In the genomic region with DNA sequence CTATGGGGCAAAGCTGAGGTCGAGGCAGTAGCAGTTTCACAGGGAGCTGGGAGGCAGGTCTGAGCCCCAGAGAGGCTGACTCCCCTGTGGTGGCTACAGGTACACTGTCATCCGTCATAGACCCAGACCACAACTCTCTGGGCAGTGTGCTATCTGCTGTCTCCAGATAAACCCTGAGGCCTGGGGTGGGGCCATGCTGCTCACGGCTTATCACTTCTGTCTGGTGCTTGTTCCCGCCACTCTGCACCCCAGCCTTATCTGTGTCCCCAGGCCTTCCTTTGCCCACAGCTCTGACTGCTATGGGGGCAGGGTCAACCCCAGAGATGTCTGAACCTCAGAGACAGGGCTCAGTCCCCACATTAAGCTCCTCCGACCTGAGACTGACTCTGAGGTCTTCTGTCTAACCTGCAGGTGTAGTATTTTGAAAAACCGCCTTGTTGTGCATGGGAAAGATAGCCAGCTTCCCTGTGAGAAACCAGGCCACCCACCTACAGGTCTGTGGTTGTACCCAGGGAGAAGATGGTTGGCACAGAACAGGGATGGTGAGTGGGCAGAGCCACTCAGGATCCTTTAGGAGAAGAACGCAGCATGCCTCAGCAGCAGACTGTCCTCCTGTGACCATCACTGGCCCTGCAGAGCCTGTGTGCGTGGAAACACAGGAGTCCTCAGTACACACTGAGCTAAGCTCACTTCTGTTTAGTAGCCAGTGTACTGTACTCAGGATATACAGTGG, we compare ENCODE assay signal across 9 mouse cellular contexts.
DNase-seq lines count a peak whose midpoint lies in the region; ATAC-seq and TF ChIP-seq lines count a peak whose summit lies in the region.
"Had no signal": no experiment of that assay in that cellular context is flagged by ENCODE, and none has a peak within 500 bp of the region (broad histone marks: within the 10 kb centered on the region; RNA-seq: fewer than 3 reads in every experiment).

No protein-coding gene starts in this region.

- no peak for TF ChIP-seq CTCF in forebrain, postnatal 0 days (IDR thresholded peaks at IDR 0.05; ENCODE audit: low read depth)

- H3K36me3 ChIP-seq in forebrain, embryonic 13.5 days (ENCODE audit: poor library complexity, severe bottlenecking) = no peaks in the 10 kb centered on the region
- no peaks in the 10 kb centered on the region for H3K36me3 ChIP-seq in forebrain, postnatal 0 days (ENCODE audit: insufficient read depth)

- no peak overlapping the region for H3K4me2 ChIP-seq in forebrain, embryonic 13.5 days
- no peak overlapping the region for H3K4me2 ChIP-seq in forebrain, postnatal 0 days (ENCODE audit: low read depth)

- DNase-seq in forebrain, postnatal 0 days = no peak
- peak; percentile 38 to 57 for DNase-seq in left cerebral cortex, postnatal 36 days (ENCODE audit: low spot score in 2 of 2)
- no peak for DNase-seq in left cerebral cortex, postnatal 4 days
- peak; percentile 76 to 87 for DNase-seq in spleen, postnatal 10 days (ENCODE audit: low spot score in 2 of 2)
- DNase-seq in thymus, postnatal 36 days = no peak
- DNase-seq in gastrocnemius, adult 18-20 months (ENCODE audit: low spot score) = no peak

- no peak overlapping the region for H3K9ac ChIP-seq in forebrain, embryonic 13.5 days
- H3K9ac ChIP-seq in forebrain, postnatal 0 days = no peak overlapping the region

- no peak for ATAC-seq in forebrain, embryonic 13.5 days
- no peak for ATAC-seq in forebrain, postnatal 0 days
- ATAC-seq in granulocyte monocyte progenitor cell, adult 5-6 weeks (replicated peaks; ENCODE audit: poor library complexity, severe bottlenecking) = peak; percentile 13
- ATAC-seq: activated CD4-positive, CD25-positive, alpha-beta regulatory T cell, adult 4 months had no signal

- 70% methylated on average over 8 of the region's 8 CpGs for WGBS in forebrain, embryonic 13.5 days
- WGBS in forebrain, postnatal 0 days = 80% methylated on average over 8 of the region's 8 CpGs

- intact Hi-C loops in left cerebral cortex, postnatal 36 days (cut with DNase I) = no loop called here
- intact Hi-C loops in left cerebral cortex, postnatal 4 days (cut with DNase I) = no loop called here

- peak overlapping the region; percentile 14; the same call in 1 of the 2 replicates for H3K27ac ChIP-seq in forebrain, embryonic 13.5 days
- H3K27ac ChIP-seq in forebrain, postnatal 0 days (ENCODE audit: low read depth, low read length) = no peak overlapping the region

- peaks cover 76% of the 10 kb centered on the region for H3K4me1 ChIP-seq in forebrain, embryonic 13.5 days
- no peaks in the 10 kb centered on the region for H3K4me1 ChIP-seq in forebrain, postnatal 0 days (ENCODE audit: insufficient read depth)

- no peaks in the 10 kb centered on the region for H3K9me3 ChIP-seq in forebrain, embryonic 13.5 days (replicated peaks)
- H3K9me3 ChIP-seq in forebrain, postnatal 0 days (ENCODE audit: low read length) = no peaks in the 10 kb centered on the region

- no peaks in the 10 kb centered on the region; the same call in 1 of the 2 replicates for H3K27me3 ChIP-seq in forebrain, embryonic 13.5 days
- no peaks in the 10 kb centered on the region for H3K27me3 ChIP-seq in forebrain, postnatal 0 days (ENCODE audit: insufficient read depth, low read length)

- H3K4me3 ChIP-seq in forebrain, embryonic 13.5 days = no peak overlapping the region
- no peak overlapping the region for H3K4me3 ChIP-seq in forebrain, postnatal 0 days (ENCODE audit: low read depth, low read length)

Comparison
In these comparisons a context has a peak if more than half of its experiments do, and no peak if none do; other contexts are left out.
1. DNase-seq: peak in left cerebral cortex, postnatal 36 days (2 of 2) and spleen, postnatal 10 days (2 of 2); none in forebrain, postnatal 0 days (single experiment), left cerebral cortex, postnatal 4 days (single experiment), thymus, postnatal 36 days (0 of 2) and gastrocnemius, adult 18-20 months (single experiment).